Mouse (Mus musculus) embryonic stem cell, embryonic (primary cell): Measurements from ENCODE around the gene Phactr2.

Experiments used
- CTCF ChIA-PET, 4 experiments: fragments of 300-600 bp in 2 of 4; fragments of 350-600 bp in 2 of 4; sonication (Branson Sonifier 250); formaldehyde crosslinking; loops; one replicate each; lab custom pipeline; 2022; ENCODE audit warnings: inconsistent platforms in 2 of 4; lab: Charles Lee
- POLR2A ChIA-PET, 4 experiments: fragments of 300-600 bp in 2 of 4; fragments of 350-600 bp in 2 of 4; sonication (Branson Sonifier 250); formaldehyde crosslinking; loops; one replicate each; lab custom pipeline; 2022; ENCODE audit warnings: antibody characterized with exemption in 4 of 4, inconsistent platforms in 1 of 4; lab: Charles Lee

The Phactr2 gene

DNA sequence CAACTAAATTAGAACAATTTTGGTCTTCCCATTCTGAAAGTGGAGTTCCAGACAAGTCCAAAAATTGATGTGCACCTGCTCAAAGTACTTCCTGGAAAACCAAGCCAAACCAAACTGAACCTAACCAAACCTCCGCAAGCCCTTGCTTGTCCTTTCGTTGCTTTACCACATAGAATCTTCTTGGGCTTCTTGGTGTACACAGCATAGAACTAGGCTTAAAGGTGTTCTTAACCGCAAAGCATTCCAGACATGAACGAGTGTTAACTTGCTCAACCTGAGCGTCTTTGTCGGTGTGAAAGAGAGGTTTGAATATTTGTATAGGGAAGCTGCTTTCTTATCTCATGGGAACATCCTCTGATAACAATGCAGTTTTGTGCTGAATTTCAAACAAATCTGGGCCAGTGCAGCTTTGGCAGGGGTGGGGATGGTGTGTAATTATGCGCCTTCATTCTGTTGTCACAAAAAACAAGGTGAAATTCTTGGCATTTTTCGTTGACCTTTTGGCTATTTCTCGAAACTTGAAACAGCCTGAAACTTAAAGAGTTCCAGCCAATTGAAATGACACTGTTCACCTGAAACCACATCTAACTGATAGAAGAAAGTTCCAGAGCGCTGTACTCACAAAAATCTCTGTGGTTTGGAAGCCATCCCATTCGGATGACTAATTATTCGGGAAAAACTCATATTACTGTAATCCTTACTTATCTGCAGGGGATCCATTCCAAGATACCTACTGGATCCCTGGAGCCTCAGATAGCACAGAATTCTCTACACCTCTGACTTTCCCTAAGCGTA, 104.4 kb downstream of the Phactr2 start:
- CTCF ChIA-PET, result no interaction called here
- POLR2A ChIA-PET, result interaction anchor here in 1 of 4 experiments (0.6 kb wide), 1 partner anchor 184 kb away, joined by 4 read pairs; no protein-coding TSS in a partner anchor

GRCm38 (mm10) chr10:13364286-13364580, 110.0 kb downstream of the Phactr2 start:
- CTCF ChIA-PET, result no interaction called here
- POLR2A ChIA-PET, result no interaction called here

DNA sequence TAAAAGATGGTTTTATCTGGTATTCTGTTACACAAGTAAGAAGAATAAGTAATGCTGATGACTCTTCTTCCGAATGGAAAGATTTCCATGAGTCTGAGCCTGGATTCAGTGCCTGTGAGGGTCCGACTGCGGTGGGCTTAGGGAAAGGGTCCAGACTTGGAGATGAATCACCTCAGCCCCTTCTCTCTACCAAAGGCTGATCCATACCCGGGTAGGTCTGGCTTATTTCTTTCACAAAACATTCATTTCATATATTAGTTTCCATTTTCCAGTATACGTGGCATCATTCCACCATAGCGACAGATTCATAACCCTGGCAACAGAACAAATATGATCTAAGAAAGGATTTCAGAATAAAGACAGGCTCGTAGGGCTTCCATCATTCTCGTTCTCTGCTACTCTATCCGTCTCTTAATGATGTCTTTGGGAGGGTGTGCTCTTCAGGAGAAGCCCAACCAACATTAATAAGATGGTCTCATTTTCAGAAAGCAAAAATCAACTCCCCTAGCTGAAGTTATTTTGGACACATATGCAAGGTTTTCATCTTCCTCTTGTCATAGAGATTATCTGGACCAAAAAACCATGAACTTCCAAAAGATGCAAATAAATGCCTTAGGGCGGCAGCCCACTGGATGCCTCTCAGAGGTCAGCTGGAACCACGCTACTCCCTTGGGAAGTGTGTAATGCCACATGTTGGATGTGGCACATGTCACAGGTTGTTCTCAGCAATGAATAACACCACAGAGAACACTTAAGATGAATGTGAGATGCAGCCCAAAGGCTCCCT, 110.5 kb downstream of the Phactr2 start:
- ChIA-PET CTCF (no interaction called here), POLR2A (interaction anchor here in 1 of 4 experiments (0.6 kb wide), 1 partner anchor 8 kb away, joined by 4 read pairs; no protein-coding TSS in a partner anchor)

- ChIA-PET POLR2A (no interaction called here), CTCF (no interaction called here)
These were observed 113.3 kb downstream of the Phactr2 start for GRCm38 (mm10) chr10:13360913-13361312.

DNA sequence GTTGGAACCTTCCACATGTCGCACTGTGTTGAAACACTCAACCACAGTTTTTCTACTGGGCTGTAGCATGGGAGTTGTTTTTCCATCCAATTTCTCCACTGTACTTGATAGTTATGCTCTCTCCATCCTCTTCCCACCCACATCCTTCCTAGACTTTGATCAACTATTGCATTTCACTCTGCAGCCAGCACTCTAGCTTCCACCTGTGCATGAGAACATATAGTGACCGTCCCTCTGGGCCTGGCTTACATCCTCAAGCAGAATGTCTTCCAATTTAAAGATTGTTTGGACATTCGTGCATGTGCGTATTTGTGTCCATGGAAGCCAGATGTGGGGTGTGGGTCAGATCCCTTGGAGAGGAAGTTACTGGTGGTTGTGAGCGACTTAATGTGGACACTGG, 114.4 kb downstream of the Phactr2 start:
- POLR2A ChIA-PET, result no interaction called here
- CTCF ChIA-PET, result no interaction called here

GRCm38 (mm10) chr10:13358679-13359078, 115.5 kb downstream of the Phactr2 start:
- ChIA-PET CTCF (no interaction called here), POLR2A (no interaction called here)

- ChIA-PET CTCF (no interaction called here), POLR2A (no interaction called here)
These were observed 127.5 kb downstream of the Phactr2 start for GRCm38 (mm10) chr10:13346609-13347290.

DNA sequence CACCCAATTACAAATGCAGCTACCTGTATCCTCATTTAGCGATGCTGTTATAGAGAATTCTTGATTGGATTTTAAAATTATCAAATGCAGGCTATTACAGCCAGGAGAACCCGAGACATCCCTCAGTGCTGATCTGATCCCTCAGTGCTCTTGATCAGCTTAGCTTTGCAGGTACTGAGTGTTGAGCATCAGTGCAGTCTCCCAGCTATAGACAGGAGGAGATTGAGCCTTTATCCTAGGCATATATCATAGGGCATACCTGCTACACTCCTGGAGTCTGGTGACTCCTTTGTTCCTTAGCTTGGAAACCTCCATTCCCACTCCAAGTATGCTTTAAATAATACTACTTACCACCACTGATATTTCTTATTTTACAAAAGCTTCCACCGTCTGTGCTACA, 133.6 kb downstream of the Phactr2 start:
- ChIA-PET CTCF (no interaction called here), POLR2A (interaction anchor here in 1 of 4 experiments (0.7 kb wide), 1 partner anchor 130 kb away, joined by 5 read pairs; no protein-coding TSS in a partner anchor)

- POLR2A ChIA-PET, result no interaction called here
These were observed 137.2 kb downstream of the Phactr2 start for GRCm38 (mm10) chr10:13336964-13337363.

DNA sequence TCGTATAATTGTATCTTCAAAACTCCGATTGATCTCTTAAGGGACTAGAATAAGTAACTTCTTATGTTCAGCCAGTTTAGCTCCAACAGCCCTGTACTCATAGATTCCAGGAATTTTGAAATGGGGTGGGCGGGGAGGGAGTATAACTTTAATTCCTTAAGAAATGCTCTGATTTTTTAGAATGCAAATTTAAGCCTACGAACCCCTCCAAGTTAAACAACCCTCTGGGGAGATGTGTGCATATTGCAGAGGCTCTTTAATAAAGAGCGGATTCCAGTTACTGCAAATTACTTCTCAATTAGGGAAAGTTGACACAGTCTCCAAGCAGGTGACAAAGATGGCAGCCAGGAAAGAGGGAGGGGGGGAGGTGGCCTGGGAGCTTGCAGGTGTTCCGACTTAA, 138.4 kb downstream of the Phactr2 start:
- ChIA-PET CTCF (interaction anchor here in 1 of 4 experiments (0.6 kb wide), 1 partner anchor 478 kb away, joined by 6 read pairs; no protein-coding TSS in a partner anchor), POLR2A (no interaction called here)

More at GRCm38 (mm10) chr10:13336964-13337363, 137.2 kb downstream of the Phactr2 start:
- CTCF ChIA-PET, result no interaction called here

GRCm38 (mm10) chr10:13335347-13335746, 138.9 kb downstream of the Phactr2 start:
- ChIA-PET POLR2A (no interaction called here), CTCF (interaction anchor here in 1 of 4 experiments (0.6 kb wide), 1 partner anchor 479 kb away, joined by 6 read pairs; no protein-coding TSS in a partner anchor)

DNA sequence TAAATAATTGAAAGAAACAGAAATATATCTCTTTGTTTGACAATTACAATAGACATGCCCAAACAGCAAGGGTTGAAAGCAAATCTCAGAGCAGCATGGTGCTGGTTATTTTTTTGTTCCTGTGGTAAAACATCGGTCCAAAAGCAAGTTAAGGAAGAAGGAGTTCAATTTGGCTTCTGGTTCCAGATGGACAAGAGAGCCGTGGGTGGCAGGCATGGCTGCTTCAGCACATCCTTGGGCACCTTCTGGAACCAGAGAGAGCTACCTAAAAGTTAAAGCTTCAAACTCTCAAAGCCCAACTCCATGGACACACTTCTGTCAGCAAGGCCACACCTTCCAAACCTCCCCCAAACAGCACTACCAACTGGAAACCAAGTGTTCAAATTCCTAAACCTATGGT, 140.4 kb downstream of the Phactr2 start:
- POLR2A ChIA-PET, result no interaction called here

GRCm38 (mm10) chr10:13332985-13333384, 141.2 kb downstream of the Phactr2 start:
- POLR2A ChIA-PET, result no interaction called here
- CTCF ChIA-PET, result interaction anchor here in 1 of 4 experiments (0.7 kb wide), 1 partner anchor 47 kb away, joined by 5 read pairs; no protein-coding TSS in a partner anchor

More for the DNA sequence above, 140.4 kb downstream of the Phactr2 start:
- CTCF ChIA-PET, result no interaction called here

GRCm38 (mm10) chr10:13331405-13332032, 142.7 kb downstream of the Phactr2 start:
- CTCF ChIA-PET, result no interaction called here
- POLR2A ChIA-PET, result no interaction called here

DNA sequence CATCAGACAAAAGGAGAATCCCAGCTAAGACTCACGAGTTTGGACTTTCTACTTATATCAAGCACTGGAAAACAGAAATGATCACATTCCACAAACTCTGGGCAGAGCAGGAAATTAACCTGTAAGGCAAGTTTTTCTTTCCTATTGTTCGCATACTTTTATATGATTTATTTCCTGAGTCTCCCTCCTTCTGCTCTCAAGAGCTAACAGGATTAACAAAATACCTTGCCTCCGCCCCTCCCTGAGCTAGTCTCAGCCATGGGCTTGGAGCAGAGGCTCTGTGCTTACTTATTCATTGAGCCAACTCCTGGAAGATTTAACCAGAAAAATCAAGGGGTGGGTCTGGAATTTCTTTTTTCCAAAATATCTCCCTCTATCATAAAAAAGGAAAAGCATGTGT, 145.6 kb downstream of the Phactr2 start:
- POLR2A ChIA-PET, result no interaction called here
- CTCF ChIA-PET, result interaction anchor here in 1 of 4 experiments (0.6 kb wide), 2 partner anchors 59 to 163 kb away, joined by 3 to 5 read pairs; no protein-coding TSS in a partner anchor

- ChIA-PET CTCF (interaction anchor here in 1 of 4 experiments (0.7 kb wide), 1 partner anchor 224 kb away, joined by 3 read pairs; no protein-coding TSS in a partner anchor), POLR2A (no interaction called here)
These were observed 147.9 kb downstream of the Phactr2 start for GRCm38 (mm10) chr10:13326149-13326873.

DNA sequence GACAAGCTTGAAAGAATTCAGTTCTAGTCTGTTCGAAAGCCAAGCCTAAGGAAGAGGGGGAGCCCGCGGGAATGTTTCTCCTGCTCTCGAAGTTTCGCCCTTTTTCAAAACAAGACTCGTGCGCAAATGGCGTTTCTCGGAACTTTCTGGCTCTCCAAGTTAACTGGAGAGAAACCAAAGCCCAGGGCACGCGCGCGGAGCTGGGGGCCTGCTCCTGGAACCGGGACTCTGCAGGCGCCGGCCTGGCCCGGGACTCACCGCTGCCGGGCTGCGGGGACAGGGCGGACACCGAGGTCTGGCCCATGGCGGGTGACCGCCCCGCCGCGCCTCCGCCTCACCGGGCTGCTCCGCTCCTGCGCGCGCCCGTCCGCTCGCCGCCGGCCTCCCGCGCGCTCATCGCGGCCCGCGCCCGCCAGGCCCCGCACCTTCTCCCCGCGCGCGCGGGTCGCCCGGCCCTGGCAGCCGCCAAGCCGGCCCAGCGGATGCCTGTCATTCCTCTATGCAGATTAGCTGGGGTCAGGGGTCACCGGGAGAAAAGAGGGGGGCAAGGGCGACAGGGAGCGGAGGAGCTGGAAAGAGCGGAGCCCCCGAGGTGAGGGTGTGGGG, 150.3 kb downstream of the Phactr2 start:
- ChIA-PET POLR2A (interaction anchor here in 2 of 4 experiments (0.6 to 1.6 kb wide), 3 partner anchors 12 to 755 kb away, joined by 3 to 7 read pairs (median 4); no protein-coding TSS in a partner anchor), CTCF (interaction anchor here in 1 of 4 experiments (0.6 kb wide), 1 partner anchor 295 kb away, joined by 5 read pairs; no protein-coding TSS in a partner anchor)
